Mouse (Mus musculus) forebrain, embryonic 14.5 days (tissue): ENCODE measurements around the gene Cbarp. TPM values are rescaled to one million over a fixed set of nuclear protein-coding genes. Genes with fewer than 3 reads are reported as not detected.

Experiments
- ATAC-seq: fragments of 200-750 bp; cut with Nextera tagmentation; 2 replicates; pipeline ENCODE4 v1.8.0; 2017; ENCODE audit warnings: mild to moderate bottlenecking, moderate library complexity
- DNase-seq: peaks from one replicate; pipeline ENCODE4 v3.0.0-alpha.2; 2015; ENCODE audit warnings: low spot score
- H3K27ac ChIP-seq: fragments of 300-500 bp; sonication (generic); 2 replicates; pipeline ENCODE4 v1.5.1; 2014; ENCODE audit warnings: low read depth, mild to moderate bottlenecking, control low read depth, low read length, moderate library complexity
- H3K27me3 ChIP-seq: fragments of 300-500 bp; sonication (generic); replicated peaks from 2 replicates; pipeline ENCODE4 v1.6.1; 2014; ENCODE audit warnings: low read length, control low read depth, mixed read lengths; ENCODE audit not compliant: control insufficient read depth, insufficient read depth
- H3K36me3 ChIP-seq: fragments of 300-500 bp; sonication (generic); 2 replicates; pipeline ENCODE4 v1.6.1; 2014; ENCODE audit warnings: low read length, control low read depth; ENCODE audit not compliant: control insufficient read depth, insufficient read depth
- H3K4me1 ChIP-seq: fragments of 300-500 bp; sonication (generic); 2 replicates; pipeline ENCODE4 v1.6.1; 2014; ENCODE audit warnings: antibody characterized with exemption, low read length, control low read depth; ENCODE audit not compliant: control insufficient read depth, insufficient read depth
- H3K4me2 ChIP-seq: fragments of 300-500 bp; sonication (generic); 2 replicates; pipeline ENCODE4 v1.6.1; 2014; ENCODE audit warnings: mild to moderate bottlenecking, control low read depth, low read length
- H3K4me3 ChIP-seq: fragments of 300-500 bp; sonication (generic); 2 replicates; pipeline ENCODE4 v1.5.1; 2014; ENCODE audit warnings: low read depth, low read length, control low read depth
- H3K9ac ChIP-seq: fragments of 300-500 bp; sonication (generic); 2 replicates; pipeline ENCODE4 v1.6.1; 2014; ENCODE audit warnings: mild to moderate bottlenecking, low read length, control low read depth, moderate library complexity
- H3K9me3 ChIP-seq: fragments of 300-500 bp; sonication (generic); replicated peaks from 2 replicates; pipeline ENCODE4 v1.6.1; 2016; ENCODE audit warnings: low read length, control low read depth, mixed read lengths; ENCODE audit not compliant: control insufficient read depth
- WGBS: fragments of 180-500 bp; shearing (Covaris S2); extraction: QIAGEN DNeasy Blood & Tissue Kit; methylation state at CpG from one replicate; pipeline ENCODE4 v1.1.7; 2014; 5-methylcytosine and 5-hydroxymethylcytosine counted together
- polyA plus RNA-seq: library from polyadenylated mRNA; unstranded; fragments of >200 nt; fragmentation: Nextera tagmentation; extraction: Ambion mirVana; gene quantifications from 2 replicates; pipeline ENCODE4 v1.2.1, GENCODE M21; 2014

Gene Cbarp
- polyA plus RNA-seq, 1 experiment from 2014 or later = 42.4 TPM

- Histone ChIP-seq H3K9me3 (no peaks in the 10 kb centered on the region), H3K36me3 (peaks cover 27% of the 10 kb centered on the region), H3K4me1 (peaks cover 24% of the 10 kb centered on the region), H3K4me2 (peak within 1 kb of the TSS; percentile 95), H3K4me3 (peak within 1 kb of the TSS; percentile 83), H3K9ac (peak within 1 kb of the TSS; percentile 93), H3K27ac (peak within 1 kb of the TSS; percentile 93), H3K27me3 (0 out of 2 replicates have a peak, but pooled peaks cover 5% of the 10 kb centered on the region)
- DNase-seq (peak; percentile 77), ATAC-seq (peak; percentile 5)
- under 1% methylated on average over 81 of the region's 94 CpGs for WGBS
These were observed 1.8 kb downstream of the Cbarp start, which contains the start of gene Atp5d for GRCm38 (mm10) chr10:80138553-80139438. Gene Atp5d, plus strand, starts transcription at chr10:80138632.

DNA sequence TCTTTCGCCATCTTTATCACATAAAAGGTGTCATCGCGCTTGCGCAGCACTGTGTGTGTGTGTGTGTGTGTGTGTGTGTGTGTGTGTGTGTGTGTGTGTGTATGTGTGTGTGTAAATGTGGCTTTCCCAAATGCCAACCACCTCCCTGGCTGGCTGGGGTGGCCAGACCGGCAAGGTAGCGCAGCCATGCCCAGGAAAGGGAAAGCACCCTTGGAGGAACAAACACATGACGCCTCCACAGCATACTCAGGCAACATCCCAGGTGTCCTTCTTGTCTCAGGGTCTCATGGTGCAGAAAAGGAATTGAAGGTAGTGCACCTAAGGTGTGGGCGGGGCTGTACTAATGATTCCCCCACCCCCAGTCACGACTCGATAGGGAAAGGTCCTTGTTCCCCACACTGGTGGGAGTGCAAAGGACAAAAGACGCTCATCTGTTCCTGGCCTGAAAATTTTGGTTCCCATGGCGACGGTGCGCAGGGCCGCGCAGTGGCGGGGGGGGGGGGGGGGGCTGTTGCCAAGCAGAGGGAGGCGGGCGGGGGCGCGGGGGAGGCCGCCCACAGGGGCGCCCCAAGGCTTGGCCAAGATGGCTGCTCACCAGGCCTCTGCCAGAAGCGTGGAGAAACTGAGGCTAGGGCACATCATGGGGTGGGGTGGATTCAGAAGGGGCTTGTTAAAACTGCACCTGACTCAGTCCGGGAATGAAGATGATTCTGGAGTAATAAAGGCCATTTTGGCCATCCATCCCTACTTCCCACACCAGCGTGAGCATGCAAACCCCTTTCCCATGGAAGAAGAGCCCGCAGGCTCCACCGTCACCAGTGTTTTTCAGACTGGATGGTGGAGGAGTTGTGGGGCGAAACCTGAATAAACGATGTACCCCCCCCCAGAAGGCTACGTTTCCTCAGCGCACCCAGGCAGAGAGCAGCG lies 2.7 kb downstream of the Cbarp start:
- H3K4me1 ChIP-seq = peaks cover 22% of the 10 kb centered on the region
- H3K27ac ChIP-seq = peak overlapping the region; percentile 93
- no peak for ATAC-seq
- H3K4me2 ChIP-seq = peak overlapping the region; percentile 95
- H3K9me3 ChIP-seq = no peaks in the 10 kb centered on the region
- 1% methylated on average over 29 of the region's 33 CpGs for WGBS
- peak overlapping the region; percentile 93 for H3K9ac ChIP-seq
- H3K36me3 ChIP-seq = peaks cover 31% of the 10 kb centered on the region
- peak; percentile 68 for DNase-seq
- H3K27me3 ChIP-seq = 0 out of 2 replicates have a peak, but pooled peaks cover 5% of the 10 kb centered on the region
- H3K4me3 ChIP-seq = peak overlapping the region; percentile 83

- Histone ChIP-seq H3K4me1 (peaks cover 18% of the 10 kb centered on the region), H3K27ac (peak overlapping the region; percentile 93), H3K9ac (peak overlapping the region; percentile 93), H3K4me2 (peak overlapping the region; percentile 95), H3K9me3 (no peaks in the 10 kb centered on the region), H3K4me3 (peak overlapping the region; percentile 83), H3K36me3 (peaks cover 39% of the 10 kb centered on the region), H3K27me3 (0 out of 2 replicates have a peak, but pooled peaks cover 5% of the 10 kb centered on the region)
- 3% methylated on average over 28 of the region's 29 CpGs for WGBS
- no peak for ATAC-seq
- peak; percentile 57 for DNase-seq
These were observed 3.5 kb downstream of the Cbarp start for GRCm38 (mm10) chr10:80136952-80137625.

DNA sequence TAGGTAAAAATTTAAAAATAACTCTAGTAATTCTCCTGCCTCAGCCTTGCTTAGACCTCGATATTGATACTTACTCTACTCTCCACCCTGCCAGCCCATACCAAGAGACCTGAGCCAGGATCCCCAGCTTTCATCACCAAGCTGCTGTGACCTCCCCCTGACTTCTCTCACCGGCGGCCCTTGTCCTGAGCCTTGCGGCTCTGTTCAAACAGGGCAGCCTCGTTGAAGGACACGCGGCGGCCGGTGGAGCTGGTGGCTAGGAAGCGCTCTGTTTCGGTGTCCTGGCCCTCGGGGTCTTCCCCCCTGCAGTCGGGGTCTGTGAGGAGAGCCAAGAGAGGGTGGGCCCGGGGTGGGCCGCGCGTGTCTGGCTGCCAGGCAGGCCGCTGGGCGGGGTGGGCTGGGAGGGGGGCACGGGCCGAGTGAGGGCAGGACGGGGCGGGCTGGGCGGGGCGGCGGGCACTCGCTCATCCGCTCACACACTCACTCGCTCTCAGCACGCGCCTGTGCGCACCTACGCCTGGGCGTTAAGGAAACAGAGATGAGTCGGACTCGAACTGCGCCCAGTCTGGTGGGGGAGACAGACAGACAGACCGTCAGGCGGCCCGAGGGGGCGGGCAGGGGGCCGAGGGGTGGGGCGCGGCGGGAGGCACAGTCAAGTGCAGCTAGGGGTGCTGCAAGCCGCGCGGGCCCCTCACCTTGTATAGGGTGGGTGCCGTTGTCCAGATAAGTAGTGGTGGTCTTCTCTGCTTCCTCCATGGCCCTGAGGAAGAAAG lies 4.3 kb downstream of the Cbarp start:
- Histone ChIP-seq H3K9me3 (no peaks in the 10 kb centered on the region), H3K36me3 (peaks cover 46% of the 10 kb centered on the region)

DNA sequence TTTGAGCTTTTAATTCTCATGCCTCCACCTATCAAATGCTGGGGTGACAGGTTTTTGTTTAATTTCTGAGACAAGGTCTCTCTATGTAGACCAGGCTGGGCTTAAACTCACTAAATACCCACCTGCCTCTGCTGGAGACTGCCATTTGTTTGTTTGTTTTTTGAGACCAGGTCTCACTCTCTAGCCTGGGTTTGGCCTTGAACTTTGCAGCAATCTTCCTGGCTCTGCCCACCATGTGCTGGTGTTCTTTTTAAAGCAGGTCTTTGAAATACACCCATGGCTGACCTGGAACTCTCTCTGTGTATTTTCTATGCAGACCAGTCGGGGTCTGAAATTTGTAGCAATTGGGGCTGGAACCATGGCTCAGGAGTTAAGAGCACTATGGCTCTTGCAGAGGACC lies 5.0 kb downstream of the Cbarp start:
- no peak overlapping the region for H3K4me3 ChIP-seq
- H3K4me2 ChIP-seq = no peak overlapping the region
- no peaks in the 10 kb centered on the region for H3K9me3 ChIP-seq
- H3K27me3 ChIP-seq = 0 out of 2 replicates have a peak, but pooled peaks cover 5% of the 10 kb centered on the region
- 83% methylated on average over 1 of the region's 1 CpGs for WGBS
- no peak overlapping the region for H3K9ac ChIP-seq
- H3K27ac ChIP-seq = no peak overlapping the region
- ATAC-seq (no peak), DNase-seq (no peak)
- H3K36me3 ChIP-seq = peaks cover 54% of the 10 kb centered on the region
- H3K4me1 ChIP-seq = peaks cover 16% of the 10 kb centered on the region

More for the DNA sequence above, 4.3 kb downstream of the Cbarp start:
- H3K27ac ChIP-seq = peak overlapping the region; percentile 33; the same call in 1 of the 2 replicates
- ATAC-seq (no peak), DNase-seq (no peak)
- WGBS = 18% methylated on average over 49 of the region's 49 CpGs
- H3K4me2 ChIP-seq = peak overlapping the region; percentile 95
- H3K4me3 ChIP-seq = peak overlapping the region; percentile 83
- 0 out of 2 replicates have a peak, but pooled peaks cover 5% of the 10 kb centered on the region for H3K27me3 ChIP-seq
- peak overlapping the region; percentile 93 for H3K9ac ChIP-seq
- peaks cover 17% of the 10 kb centered on the region for H3K4me1 ChIP-seq

DNA sequence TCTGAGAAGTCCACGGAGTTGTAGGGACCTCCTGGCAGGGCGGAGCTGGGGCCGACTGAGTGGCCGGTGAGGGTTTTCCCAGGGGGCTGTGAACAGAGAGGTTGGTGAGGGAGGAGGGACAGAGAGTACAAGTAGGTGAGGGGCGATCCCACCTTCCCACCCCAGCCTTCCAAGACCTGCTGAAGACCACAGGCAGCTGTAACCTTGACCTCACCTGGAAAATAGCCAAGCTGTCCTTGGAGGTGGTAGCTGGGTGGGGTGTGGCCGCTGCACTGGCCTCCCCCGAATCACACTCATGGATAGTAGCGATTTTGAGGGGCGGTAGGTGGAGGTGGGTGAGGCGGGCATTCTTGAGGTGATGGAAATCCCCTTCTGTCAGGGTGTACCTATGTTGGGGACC lies 5.5 kb downstream of the Cbarp start:
- WGBS = 88% methylated on average over 10 of the region's 10 CpGs
- Histone ChIP-seq H3K4me1 (peaks cover 16% of the 10 kb centered on the region), H3K36me3 (peaks cover 58% of the 10 kb centered on the region), H3K27ac (no peak overlapping the region), H3K9me3 (no peaks in the 10 kb centered on the region), H3K4me2 (no peak overlapping the region), H3K27me3 (0 out of 2 replicates have a peak, but pooled peaks cover 5% of the 10 kb centered on the region), H3K4me3 (no peak overlapping the region), H3K9ac (no peak overlapping the region)
- DNase-seq (no peak), ATAC-seq (no peak)

GRCm38 (mm10) chr10:80134421-80134820 lies 6.2 kb downstream of the Cbarp start:
- Histone ChIP-seq H3K4me1 (peaks cover 16% of the 10 kb centered on the region), H3K9ac (no peak overlapping the region), H3K4me2 (no peak overlapping the region), H3K27me3 (0 out of 2 replicates have a peak, but pooled peaks cover 5% of the 10 kb centered on the region), H3K4me3 (no peak overlapping the region), H3K36me3 (peaks cover 66% of the 10 kb centered on the region), H3K9me3 (no peaks in the 10 kb centered on the region), H3K27ac (no peak overlapping the region)
- ATAC-seq (no peak), DNase-seq (no peak)
- 90% methylated on average over 9 of the region's 9 CpGs for WGBS
